Mouse (Mus musculus) CH12.LX (cell line): ENCODE data around the gene Pafah1b1. TPM values are rescaled to one million over a fixed set of nuclear protein-coding genes. Genes with fewer than 3 reads are reported as not detected.

Experiments
- DNase-seq: peaks from one replicate; pipeline ENCODE4 v3.0.0-alpha.2; 2013; ENCODE audit errors: extremely low read depth
- H3K27ac ChIP-seq: 2 replicates; pipeline ENCODE4 v1.5.1; 2012; ENCODE audit warnings: low read depth, mild to moderate bottlenecking, control low read depth, moderate library complexity; ENCODE audit not compliant: insufficient read depth
- H3K27me3 ChIP-seq: replicated peaks from 2 replicates; pipeline ENCODE3; 2012; ENCODE audit warnings: inconsistent platforms
- H3K36me3 ChIP-seq, 2 experiments: replicated peaks in 1 of 2; 2 replicates each; pipeline versions ENCODE3 to v1.6.1; 2012; ENCODE audit warnings: inconsistent platforms in 1 of 2, low read length in 1 of 2, mild to moderate bottlenecking in 1 of 2, mixed read lengths in 1 of 2, moderate library complexity in 1 of 2; ENCODE audit not compliant: control insufficient read depth in 1 of 2, insufficient read depth in 1 of 2
- H3K4me1 ChIP-seq, 2 experiments: 2 replicates each; pipeline ENCODE4 v1.6.1; 2012; ENCODE audit warnings: inconsistent platforms in 1 of 2, moderate library complexity in 1 of 2; ENCODE audit not compliant: insufficient read depth in 2 of 2, control insufficient read depth in 1 of 2
- H3K4me2 ChIP-seq: 2 replicates; pipeline ENCODE4 v1.6.1; 2012; ENCODE audit warnings: low read depth, mild to moderate bottlenecking, control low read depth; ENCODE audit not compliant: poor library complexity, insufficient read depth, severe bottlenecking
- H3K4me3 ChIP-seq, 3 experiments: fragments of 150-350 bp in 1 of 3; sonication (generic) in 1 of 3; replicated peaks in 1 of 3; 2 replicates each; pipeline versions ENCODE3 to v1.5.1; 2011 to 2012; ENCODE audit warnings: low read depth in 2 of 3, low read length in 2 of 3, mild to moderate bottlenecking in 2 of 3, moderate library complexity in 2 of 3, control low read depth in 1 of 3, improper control_type of control experiment in 1 of 3, inconsistent platforms in 1 of 3, mixed read lengths in 1 of 3; ENCODE audit not compliant: poor library complexity in 1 of 3
- H3K79me2 ChIP-seq: replicated peaks from 2 replicates; pipeline ENCODE4 v1.6.1; 2012; ENCODE audit warnings: mild to moderate bottlenecking, moderate library complexity; ENCODE audit not compliant: control insufficient read depth, poor library complexity, insufficient read depth, severe bottlenecking; ENCODE audit errors: extremely low read depth
- H3K9ac ChIP-seq: 2 replicates; pipeline ENCODE4 v1.6.1; 2012; ENCODE audit warnings: low read depth, mild to moderate bottlenecking, control low read depth, moderate library complexity; ENCODE audit not compliant: insufficient read depth
- H3K9me3 ChIP-seq: replicated peaks from 2 replicates; pipeline ENCODE3; 2012; ENCODE audit warnings: low read length, inconsistent platforms, mixed read lengths
- BHLHE40 ChIP-seq: IDR thresholded peaks from 2 replicates; pipeline ENCODE4 v1.6.1; 2011; ENCODE audit warnings: mild to moderate bottlenecking, low read depth, low read length, improper control_type of control experiment
- CHD1 ChIP-seq: IDR thresholded peaks from 2 replicates; pipeline ENCODE4 v1.6.1; 2012; ENCODE audit warnings: low read depth, low read length, improper control_type of control experiment, inconsistent platforms
- ELF1 ChIP-seq: IDR thresholded peaks from 2 replicates; pipeline ENCODE4 v1.6.1; 2014; ENCODE audit warnings: low read depth, mild to moderate bottlenecking, inconsistent platforms, low read length, improper control_type of control experiment
- EP300 ChIP-seq: IDR thresholded peaks from 2 replicates; pipeline ENCODE4 v1.6.1; 2011; ENCODE audit warnings: low read length, improper control_type of control experiment
- GABPA ChIP-seq: IDR thresholded peaks from 2 replicates; pipeline ENCODE4 v1.6.1; 2012; ENCODE audit warnings: low read depth, low read length, improper control_type of control experiment, inconsistent platforms; ENCODE audit not compliant: insufficient replicate concordance
- HCFC1 ChIP-seq: IDR thresholded peaks from 2 replicates; pipeline ENCODE4 v1.6.1; 2012; ENCODE audit warnings: low read depth, mild to moderate bottlenecking, inconsistent platforms, low read length, improper control_type of control experiment
- IRF4 ChIP-seq: IDR thresholded peaks from 2 replicates; pipeline ENCODE4 v1.6.1; 2014; ENCODE audit warnings: low read depth, mild to moderate bottlenecking, inconsistent platforms, low read length, improper control_type of control experiment
- JUN ChIP-seq: IDR thresholded peaks from 2 replicates; pipeline ENCODE4 v1.6.1; 2011; ENCODE audit warnings: low read depth, mild to moderate bottlenecking, low read length, improper control_type of control experiment, moderate library complexity; ENCODE audit not compliant: insufficient read depth
- MAFK ChIP-seq: IDR thresholded peaks from 2 replicates; pipeline ENCODE4 v1.6.1; 2011; ENCODE audit warnings: low read length, improper control_type of control experiment; ENCODE audit not compliant: insufficient replicate concordance
- MAX ChIP-seq: IDR thresholded peaks from 2 replicates; pipeline ENCODE4 v1.6.1; 2011; ENCODE audit warnings: low read length, improper control_type of control experiment
- MAZ ChIP-seq: IDR thresholded peaks from 2 replicates; pipeline ENCODE4 v1.6.1; 2012; ENCODE audit warnings: low read depth, mild to moderate bottlenecking, inconsistent platforms, low read length, improper control_type of control experiment, moderate library complexity
- MXI1 ChIP-seq: IDR thresholded peaks from 2 replicates; pipeline ENCODE4 v1.6.1; 2011; ENCODE audit warnings: mild to moderate bottlenecking, low read depth, low read length, improper control_type of control experiment
- MYC ChIP-seq: IDR thresholded peaks from 2 replicates; pipeline ENCODE4 v1.6.1; 2011; ENCODE audit warnings: low read depth, mild to moderate bottlenecking, improper control_type of control experiment, low read length
- NELFE ChIP-seq: IDR thresholded peaks from 2 replicates; pipeline ENCODE4 v1.6.1; 2011; ENCODE audit warnings: low read depth, low read length, improper control_type of control experiment
- NRF1 ChIP-seq: IDR thresholded peaks from 2 replicates; pipeline ENCODE4 v1.6.1; 2014; ENCODE audit warnings: low read depth, mild to moderate bottlenecking, inconsistent platforms, low read length, improper control_type of control experiment, moderate library complexity
- PAX5 ChIP-seq: IDR thresholded peaks from 2 replicates; pipeline ENCODE4 v1.6.1; 2012; ENCODE audit warnings: low read length, inconsistent platforms, mixed read lengths
- POLR2A ChIP-seq: IDR thresholded peaks from 2 replicates; pipeline ENCODE4 v1.6.1; 2011; ENCODE audit warnings: low read depth, mild to moderate bottlenecking, improper control_type of control experiment, low read length
- POLR2AphosphoS2 ChIP-seq: IDR thresholded peaks from 2 replicates; pipeline ENCODE4 v1.6.1; 2011; ENCODE audit warnings: low read depth, low read length, improper control_type of control experiment
- SMC3 ChIP-seq: IDR thresholded peaks from 2 replicates; pipeline ENCODE4 v1.6.1; 2011; ENCODE audit warnings: low read depth, low read length, improper control_type of control experiment
- TBP ChIP-seq: conservative IDR thresholded peaks from 2 replicates; pipeline ENCODE4 v1.6.1; 2011; ENCODE audit warnings: low read depth, low read length, improper control_type of control experiment
- USF2 ChIP-seq: conservative IDR thresholded peaks from 2 replicates; pipeline ENCODE4 v1.6.1; 2011; ENCODE audit warnings: low read depth, low read length, improper control_type of control experiment
- ZC3H11A ChIP-seq: IDR thresholded peaks from 2 replicates; pipeline ENCODE4 v1.6.1; 2012; ENCODE audit warnings: low read depth, mild to moderate bottlenecking, inconsistent platforms, low read length, improper control_type of control experiment
- dilution Hi-C: fragments of 300-500 bp; cut with MboI; formaldehyde crosslinking; loops from 2 replicates; pipeline ENCODE4 v1.14.3; 2020; ENCODE audit warnings: low sequenced_read_pairs; ENCODE audit not compliant: extremely low pct_unique_long_range_greater_than_20kb, extremely low pct_ligation_motif_present
- in situ Hi-C: fragments of 300-500 bp; cut with MboI; formaldehyde crosslinking; loops from 3 replicates; pipeline ENCODE4 v1.14.3; 2019; ENCODE audit warnings: low sequenced_read_pairs, low pct_ligation_motif_present, low pct_unique_long_range_greater_than_20kb, mixed read lengths
- polyA plus RNA-seq: library from polyadenylated mRNA; unstranded; fragments of >175 nt; gene quantifications from 2 replicates; pipeline ENCODE4 v1.2.1, GENCODE M21; 2012; ENCODE audit warnings: low read depth; ENCODE audit not compliant: insufficient read length
- total RNA-seq, 2 experiments: library from RNA; depleted of rRNA; stranded (reverse); fragments of 300-350 nt in 1 of 2; fragments of >200 nt in 1 of 2; gene quantifications; 2 replicates each; pipeline ENCODE4 v1.2.3; 2012 to 2014

Gene Pafah1b1
- total and polyA plus RNA-seq, 3 experiments: 53.9 to 136 (median 107) TPM

DNA sequence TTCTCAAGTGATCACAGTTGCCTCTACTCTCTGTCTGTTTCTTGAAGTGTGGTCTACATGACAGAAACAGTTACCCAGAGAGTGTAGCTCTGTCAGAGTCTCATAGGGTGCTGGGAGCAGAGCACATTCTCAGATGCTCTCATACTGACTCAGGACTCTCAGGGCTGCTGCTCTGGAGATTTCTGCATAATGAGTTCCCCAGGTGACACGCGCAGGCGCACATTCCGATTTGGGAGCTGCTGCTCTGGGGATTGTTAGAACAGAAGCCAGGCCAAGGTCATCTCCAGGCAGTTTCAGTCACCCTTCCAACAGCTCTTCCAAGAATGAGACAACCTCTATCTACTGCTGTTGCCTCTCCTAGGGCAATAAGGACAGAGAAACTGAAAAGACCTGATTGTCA, 43.0 kb upstream of the Pafah1b1 start:
- H3K27me3 ChIP-seq: no peaks in the 10 kb centered on the region
- DNase-seq: no peak
- H3K4me3 ChIP-seq: no peak overlapping the region
- H3K79me2 ChIP-seq: peaks cover 16% of the 10 kb centered on the region
- H3K4me2 ChIP-seq: no peak overlapping the region
- H3K9me3 ChIP-seq: no peaks in the 10 kb centered on the region
- H3K9ac ChIP-seq: no peak overlapping the region
- no peak overlapping the region for H3K27ac ChIP-seq
- H3K36me3 ChIP-seq: peaks cover 3% of the 10 kb centered on the region in 2 experiments
- TF ChIP-seq GABPA: no peak
- TF ChIP-seq PAX5: no peak
- TF ChIP-seq ELF1: no peak
- no peak for TF ChIP-seq TBP
- no peak for TF ChIP-seq MAFK
- no peak for TF ChIP-seq MXI1
- no peak for TF ChIP-seq BHLHE40
- no peak for TF ChIP-seq MAX
- TF ChIP-seq USF2: no peak
- TF ChIP-seq IRF4: no peak
- TF ChIP-seq CHD1: no peak
- dilution Hi-C loops: no loop called here
- H3K4me1 ChIP-seq: peaks cover 8 to 20% of the 10 kb centered on the region in 2 experiments
- in situ Hi-C loops: no loop called here

DNA sequence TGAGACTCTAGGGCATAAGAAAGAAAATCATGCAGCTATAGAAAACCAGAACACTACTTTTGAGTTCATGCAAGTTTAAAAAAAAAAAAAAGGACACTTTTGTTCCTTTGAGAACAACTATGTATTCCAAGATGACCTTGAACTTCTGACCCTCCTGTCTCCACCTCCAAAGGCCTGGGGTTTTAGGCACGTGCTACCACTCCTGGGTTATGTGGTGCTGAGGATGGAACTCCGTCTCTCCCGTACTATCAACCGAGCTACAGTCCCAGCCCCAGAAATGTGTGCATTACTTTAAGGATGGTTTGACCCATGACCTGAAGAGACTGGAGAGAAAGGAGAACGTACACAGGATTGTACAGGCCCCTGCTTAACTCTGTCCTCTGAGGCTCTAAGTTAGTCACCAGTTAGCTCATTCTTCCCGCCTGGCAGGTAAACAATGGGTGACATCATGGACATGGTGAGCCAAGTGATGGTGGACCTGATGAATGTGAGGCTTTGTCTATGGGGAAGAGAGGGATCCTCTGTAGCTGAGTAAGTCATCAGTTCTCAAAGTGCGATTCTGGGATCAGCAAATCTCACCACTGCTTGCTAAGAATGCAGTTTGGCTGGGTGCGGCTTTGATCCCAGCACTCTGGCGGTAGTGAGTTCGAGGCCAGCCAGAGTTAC, 39.6 kb upstream of the Pafah1b1 start:
- Histone ChIP-seq H3K4me2 (no peak overlapping the region), H3K4me1 (peaks cover 4 to 18% of the 10 kb centered on the region in 2 experiments), H3K27me3 (no peaks in the 10 kb centered on the region), H3K79me2 (no peaks in the 10 kb centered on the region), H3K4me3 (no peak overlapping the region), H3K9ac (no peak overlapping the region), H3K9me3 (no peaks in the 10 kb centered on the region), H3K27ac (no peak overlapping the region), H3K36me3 (no peaks in the 10 kb centered on the region)
- dilution Hi-C loops: no loop called here
- DNase-seq: no peak
- TF ChIP-seq NELFE: no peak
- TF ChIP-seq HCFC1: no peak
- no peak for TF ChIP-seq MXI1
- no peak for TF ChIP-seq ELF1
- TF ChIP-seq PAX5: no peak
- no peak for TF ChIP-seq POLR2AphosphoS2
- no peak for TF ChIP-seq EP300
- no peak for TF ChIP-seq MYC
- TF ChIP-seq JUN: no peak
- TF ChIP-seq IRF4: no peak
- TF ChIP-seq NRF1: no peak
- TF ChIP-seq MAZ: no peak
- no peak for TF ChIP-seq POLR2A
- no peak for TF ChIP-seq TBP
- TF ChIP-seq GABPA: no peak
- TF ChIP-seq SMC3: no peak
- TF ChIP-seq ZC3H11A: no peak
- in situ Hi-C loops: no loop called here
